Mouse (Mus musculus): ENCODE measurements around the gene Hoxb9.

- TF ChIP-seq POLR2A (IDR thresholded peaks at IDR 0.05; ENCODE audit: extremely low read depth, insufficient read depth, low read length), result no peak
- no peak for TF ChIP-seq CTCF (IDR thresholded peaks at IDR 0.05; ENCODE audit: extremely low read depth, insufficient read depth, low read length)
Observed at GRCm38 (mm10) chr11:96264390-96265020, 6.8 kb upstream of the Hoxb9 start.

Data from cortical plate, adult 2 months (tissue).